Mouse (Mus musculus) MEL (cell line): ENCODE results near the gene Opa3. TPM values are rescaled to one million over a fixed set of nuclear protein-coding genes. Genes with fewer than 3 reads are reported as not detected.
A peak's percentile ranks its signal among the peaks of the same experiment; 100 is the strongest.

ENCODE experiments used
- DNase-seq: peaks from one replicate; pipeline ENCODE4 v3.0.0; 2011; ENCODE audit warnings: low read depth, low spot score
- H3K27ac ChIP-seq: 2 replicates; pipeline ENCODE4 v1.5.1; 2012; ENCODE audit warnings: low read depth, mild to moderate bottlenecking, control low read depth, low read length, moderate library complexity; ENCODE audit not compliant: control insufficient read depth
- H3K27me3 ChIP-seq, 2 experiments: fragments of 150-350 bp in 1 of 2; sonication (generic) in 1 of 2; 2 replicates each; pipeline ENCODE4 v1.6.1; 2012; ENCODE audit warnings: low read length in 2 of 2, mild to moderate bottlenecking in 2 of 2, improper control_type of control experiment in 1 of 2, moderate library complexity in 1 of 2; ENCODE audit not compliant: insufficient read depth in 2 of 2, control insufficient read depth in 1 of 2
- H3K36me3 ChIP-seq, 2 experiments: 2 replicates each; pipeline ENCODE4 v1.6.1; 2012 to 2014; ENCODE audit warnings: low read length in 2 of 2, improper control_type of control experiment in 1 of 2, inconsistent platforms in 1 of 2, mild to moderate bottlenecking in 1 of 2; ENCODE audit not compliant: insufficient read depth in 2 of 2, control insufficient read depth in 1 of 2
- H3K4me1 ChIP-seq, 2 experiments: fragments of 150-350 bp in 1 of 2; sonication (generic) in 1 of 2; 2 replicates each; pipeline ENCODE4 v1.6.1; 2012; ENCODE audit warnings: low read length in 2 of 2, improper control_type of control experiment in 1 of 2, mild to moderate bottlenecking in 1 of 2; ENCODE audit not compliant: insufficient read depth in 2 of 2, control insufficient read depth in 1 of 2
- H3K4me3 ChIP-seq, 2 experiments: fragments of 150-350 bp in 1 of 2; sonication (generic) in 1 of 2; 2 replicates each; pipeline ENCODE4 v1.5.1; 2012; ENCODE audit warnings: low read depth in 2 of 2, low read length in 2 of 2, mild to moderate bottlenecking in 2 of 2, moderate library complexity in 2 of 2, control low read depth in 1 of 2, improper control_type of control experiment in 1 of 2; ENCODE audit not compliant: control insufficient read depth in 1 of 2, insufficient read depth in 1 of 2
- H3K79me2 ChIP-seq: 2 replicates; pipeline ENCODE4 v1.6.1; 2012; ENCODE audit warnings: mild to moderate bottlenecking, low read length, moderate library complexity; ENCODE audit not compliant: control insufficient read depth, poor library complexity, insufficient read depth
- H3K9ac ChIP-seq: 2 replicates; pipeline ENCODE4 v1.6.1; 2012; ENCODE audit warnings: low read depth, mild to moderate bottlenecking, control low read depth, low read length, moderate library complexity; ENCODE audit not compliant: control insufficient read depth, poor library complexity, severe bottlenecking
- H3K9me3 ChIP-seq: fragments of 150-350 bp; sonication (generic); replicated peaks from 2 replicates; pipeline ENCODE4 v1.6.1; 2012; ENCODE audit warnings: mild to moderate bottlenecking, low read length, improper control_type of control experiment, moderate library complexity; ENCODE audit not compliant: insufficient read depth
- BHLHE40 ChIP-seq: IDR thresholded peaks from 2 replicates; pipeline ENCODE4 v1.6.1; 2012; ENCODE audit warnings: low read depth, mild to moderate bottlenecking, inconsistent platforms, low read length, improper control_type of control experiment, borderline replicate concordance
- CHD2 ChIP-seq: IDR thresholded peaks from 2 replicates; pipeline ENCODE4 v1.6.1; 2011; ENCODE audit warnings: low read length, improper control_type of control experiment
- CTCF ChIP-seq, 3 experiments: IDR thresholded peaks in 2 of 3; conservative IDR thresholded peaks in 1 of 3; 2 replicates each; pipeline ENCODE4 v1.5.1; 2011 to 2012; ENCODE audit warnings: low read length in 3 of 3, low read depth in 2 of 3, mild to moderate bottlenecking in 2 of 3, improper control_type of control experiment in 1 of 3, inconsistent platforms in 1 of 3, mixed read lengths in 1 of 3, moderate library complexity in 1 of 3; ENCODE audit not compliant: control insufficient read depth in 1 of 3, insufficient read depth in 1 of 3, poor library complexity in 1 of 3, severe bottlenecking in 1 of 3
- GABPA ChIP-seq: IDR thresholded peaks from 2 replicates; pipeline ENCODE4 v1.6.1; 2012; ENCODE audit warnings: low read depth, mild to moderate bottlenecking, inconsistent platforms, low read length, improper control_type of control experiment, moderate library complexity
- GATA1 ChIP-seq: IDR thresholded peaks from 2 replicates; pipeline ENCODE4 v1.6.1; 2011; ENCODE audit warnings: low read depth, low read length, improper control_type of control experiment
- HCFC1 ChIP-seq: IDR thresholded peaks from 2 replicates; pipeline ENCODE4 v1.6.1; 2012; ENCODE audit warnings: low read depth, mild to moderate bottlenecking, inconsistent platforms, low read length, improper control_type of control experiment, moderate library complexity
- MXI1 ChIP-seq: IDR thresholded peaks from 2 replicates; pipeline ENCODE4 v1.6.1; 2011; ENCODE audit warnings: mild to moderate bottlenecking, low read depth, low read length, improper control_type of control experiment
- MYB ChIP-seq: IDR thresholded peaks from 2 replicates; pipeline ENCODE4 v1.6.1; 2011; ENCODE audit warnings: mild to moderate bottlenecking, low read depth, low read length, improper control_type of control experiment
- MYC ChIP-seq: IDR thresholded peaks from 2 replicates; pipeline ENCODE4 v1.6.1; 2011; ENCODE audit warnings: low read depth, mild to moderate bottlenecking, low read length, improper control_type of control experiment, moderate library complexity
- NELFE ChIP-seq: IDR thresholded peaks from 2 replicates; pipeline ENCODE4 v1.6.1; 2011; ENCODE audit warnings: low read depth, low read length, improper control_type of control experiment
- RAD21 ChIP-seq: IDR thresholded peaks from 2 replicates; pipeline ENCODE4 v1.6.1; 2011; ENCODE audit warnings: mild to moderate bottlenecking, low read depth, low read length, improper control_type of control experiment
- SIN3A ChIP-seq: IDR thresholded peaks from 2 replicates; pipeline ENCODE4 v1.6.1; 2012; ENCODE audit warnings: low read length, improper control_type of control experiment, inconsistent platforms
- SMC3 ChIP-seq: IDR thresholded peaks from 2 replicates; pipeline ENCODE4 v1.6.1; 2011; ENCODE audit warnings: low read depth, low read length, improper control_type of control experiment
- TBP ChIP-seq: IDR thresholded peaks from 2 replicates; pipeline ENCODE4 v1.8.0; 2011; ENCODE audit warnings: low read depth, low read length, improper control_type of control experiment
- ZC3H11A ChIP-seq: IDR thresholded peaks from 2 replicates; pipeline ENCODE4 v1.6.1; 2012; ENCODE audit warnings: low read depth, mild to moderate bottlenecking, inconsistent platforms, low read length, improper control_type of control experiment
- ZKSCAN1 ChIP-seq: IDR thresholded peaks from 2 replicates; pipeline ENCODE4 v1.6.1; 2012; ENCODE audit warnings: low read depth, mild to moderate bottlenecking, inconsistent platforms, low read length, improper control_type of control experiment, moderate library complexity
- polyA plus RNA-seq, 2 experiments: library from polyadenylated mRNA; stranded (reverse) in 1 of 2; unstranded in 1 of 2; fragments of >175 nt in 1 of 2; fragments of >200 nt in 1 of 2; gene quantifications; 2 replicates each; pipeline versions ENCODE4 v1.2.1 to v1.2.4; 2012; ENCODE audit warnings: low replicate concordance in 2 of 2, low read depth in 1 of 2; ENCODE audit not compliant: insufficient read length in 2 of 2, insufficient read depth in 1 of 2, missing spikeins in 1 of 2
- total RNA-seq: library from RNA; depleted of rRNA; stranded (reverse); fragments of 300-350 nt; gene quantifications from 2 replicates; pipeline ENCODE4 v1.2.3, GENCODE M21; 2012

The Opa3 gene
- total and polyA plus RNA-seq, 3 experiments, result 18.5 to 85.4 (median 37.2) TPM

GRCm38 (mm10) chr7:19284763-19285162 is 56.6 kb downstream of the Opa3 start:
- Histone ChIP-seq H3K4me3 (no peak overlapping the region), H3K9me3 (no peaks in the 10 kb centered on the region), H3K27me3 (no peaks in the 10 kb centered on the region), H3K4me1 (0 out of 4 replicates have a peak, but pooled peaks cover 0 to 4% of the 10 kb centered on the region in 2 experiments), H3K9ac (no peak overlapping the region), H3K27ac (no peak overlapping the region), H3K36me3 (no peaks in the 10 kb centered on the region), H3K79me2 (no peaks in the 10 kb centered on the region)
- TF ChIP-seq ZC3H11A (peak; percentile 72), NELFE (no peak), GATA1 (no peak), BHLHE40 (no peak), MYC (no peak), GABPA (no peak), ZKSCAN1 (no peak), HCFC1 (0 out of 2 replicates have a peak, but pooled peaks have one; percentile 41), CTCF (IDR thresholded peaks at IDR 0.05 in 2 of 3, conservative IDR thresholded peaks at IDR 0.05 in 1 of 3; ENCODE audit: control insufficient read depth in 1 of 3, insufficient read depth in 1 of 3, low read depth in 2 of 3, low read length in 3 of 3, poor library complexity in 1 of 3, severe bottlenecking in 1 of 3) (peak; percentile 69 to 86 (median 77)), RAD21 (peak; percentile 72), MYB (no peak), SIN3A (peak; percentile 61; the same call in 1 of the 2 replicates), SMC3 (peak; percentile 88), CHD2 (no peak), MXI1 (no peak)
- peak; percentile 83 for DNase-seq

- Histone ChIP-seq H3K36me3 (peaks cover 0 to 5% of the 10 kb centered on the region in 2 experiments; a peak in 1 of 4 replicates), H3K4me1 (peaks cover 0 to 11% of the 10 kb centered on the region in 2 experiments; a peak in 2 of 4 replicates), H3K79me2 (no peaks in the 10 kb centered on the region), H3K9ac (no peak overlapping the region), H3K27ac (no peak overlapping the region), H3K4me3 (no peak overlapping the region), H3K9me3 (no peaks in the 10 kb centered on the region), H3K27me3 (no peaks in the 10 kb centered on the region)
- TF ChIP-seq BHLHE40 (peak; percentile 30; the same call in 1 of the 2 replicates), TBP (no peak)
- no peak for DNase-seq
Measured at GRCm38 (mm10) chr7:19290969-19291596, 62.9 kb downstream of the Opa3 start.
